Mouse (Mus musculus) C2C12 (cell line): Measurements from ENCODE around the gene Arhgap6.

Experiments used
- CEBPB ChIP-seq: IDR thresholded peaks from one replicate; pipeline ENCODE4 v1.6.1; 2011; ENCODE audit warnings: low read depth, mild to moderate bottlenecking, control low read depth, moderate library complexity
- CTCF ChIP-seq: IDR thresholded peaks from one replicate; pipeline ENCODE4 v1.5.1; 2011; ENCODE audit not compliant: control insufficient read depth, insufficient read depth, insufficient read length
- MAX ChIP-seq: IDR thresholded peaks from one replicate; pipeline ENCODE4 v1.6.1; 2011; ENCODE audit warnings: mild to moderate bottlenecking, control low read depth
- MYOD1 ChIP-seq: IDR thresholded peaks from one replicate; pipeline ENCODE4 v1.6.1; 2011; ENCODE audit warnings: low read depth; ENCODE audit not compliant: control insufficient read depth, insufficient read length
- MYOG ChIP-seq: IDR thresholded peaks from one replicate; pipeline ENCODE4 v1.6.1; 2011; ENCODE audit not compliant: control insufficient read depth, insufficient read length; ENCODE audit errors: extremely low read depth
- USF1 ChIP-seq: IDR thresholded peaks from one replicate; pipeline ENCODE4 v1.6.1; 2011; ENCODE audit warnings: low read depth, mild to moderate bottlenecking, control low read depth, moderate library complexity

GRCm38 (mm10) chrX:169325929-169326595 lies 531.2 kb downstream of the Arhgap6 start:
- TF ChIP-seq CTCF (no peak), USF1 (no peak), MYOG (no peak), MAX (no peak), CEBPB (no peak), MYOD1 (no peak)
